Mouse (Mus musculus) erythroblast, embryonic 14.5 days (primary cell): ENCODE measurements around the gene Cnpy2.
"Not testable (repeated sequence)": the region's sequence is repeated elsewhere in the genome, so short reads cannot be mapped to it uniquely, and the experiment has no call there.

Experiments
- GATA1 ChIP-seq: IDR thresholded peaks from 2 replicates; pipeline ENCODE4 v1.6.1; 2012; ENCODE audit warnings: low read length, inconsistent platforms, mixed read lengths
- TAL1 ChIP-seq: IDR thresholded peaks from 3 replicates; pipeline ENCODE4 v1.6.1; 2012; ENCODE audit warnings: low read length, inconsistent platforms, mixed read lengths

DNA sequence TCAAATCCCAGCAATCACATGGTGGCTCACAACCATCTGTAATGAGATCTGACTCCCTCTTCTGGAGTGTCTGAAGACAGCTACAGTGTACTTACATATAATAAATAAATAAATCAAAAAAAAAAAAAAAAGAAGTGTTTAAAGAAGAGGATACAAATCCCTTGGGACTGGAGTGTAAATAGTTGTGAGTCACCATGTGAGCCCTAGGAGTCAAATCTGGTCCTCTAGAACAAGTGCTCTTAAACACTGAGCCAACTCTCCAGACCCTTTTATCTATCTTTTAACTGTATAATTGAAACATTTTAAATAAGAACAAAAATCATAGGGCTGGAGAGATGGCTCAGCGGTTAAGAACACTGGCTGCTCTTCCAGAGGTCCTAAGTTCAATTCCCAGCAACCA, 46.9 kb upstream of the Cnpy2 start:
- not testable (repeated sequence) for TF ChIP-seq TAL1, GATA1
